ENCODE assay signal across 8 mouse cellular contexts in the genomic region with DNA sequence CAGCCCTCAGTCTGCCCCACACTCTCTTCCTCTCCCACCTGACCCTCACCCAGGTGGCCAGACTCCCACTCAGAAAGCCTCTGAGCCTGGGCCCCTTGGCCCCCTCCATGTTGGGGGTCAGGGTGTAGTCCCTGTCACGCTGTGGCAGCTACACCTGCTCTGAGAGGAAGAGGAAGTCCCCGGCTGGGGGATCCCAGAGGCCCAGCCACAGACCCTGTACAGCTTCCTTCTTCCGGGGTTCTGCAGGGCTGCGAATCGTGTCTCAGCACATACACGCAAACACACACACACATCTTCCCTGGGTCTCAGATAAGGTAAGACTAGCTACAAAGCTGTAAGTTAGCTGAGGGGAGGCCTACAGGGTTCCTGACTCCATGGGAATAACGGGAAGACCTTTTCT. TPM values are rescaled to one million over a fixed set of nuclear protein-coding genes. Genes with fewer than 3 reads are reported as not detected.
DNase-seq lines count a peak whose midpoint lies in the region; ATAC-seq and TF ChIP-seq lines count a peak whose summit lies in the region.
"Had no signal": no experiment of that assay in that cellular context is flagged by ENCODE, and none has a peak within 500 bp of the region (broad histone marks: within the 10 kb centered on the region; RNA-seq: fewer than 3 reads in every experiment).

Ccdc88b (minus strand) TSS at position 181 of the 400 bp plus-strand sequence.

- no peak for TF ChIP-seq EP300 in stomach, postnatal 0 days (optimal IDR thresholded peaks at IDR 0.05)
- TF ChIP-seq EP300 in heart, postnatal 0 days (IDR thresholded peaks at IDR 0.05; ENCODE audit: low read depth), result no peak

- H3K9ac ChIP-seq in stomach, embryonic 16.5 days (ENCODE audit: low read length), result peak within 1 kb of the TSS; percentile 21; the same call in 1 of the 2 replicates
- no peak within 1 kb of the TSS for H3K9ac ChIP-seq in stomach, postnatal 0 days (ENCODE audit: low read length)
- H3K9ac ChIP-seq in heart, postnatal 0 days (replicated peaks; ENCODE audit: low read depth, low read length), result no peak within 1 kb of the TSS

- 69% methylated on average over 7 of the region's 7 CpGs for WGBS in stomach, embryonic 16.5 days
- 61% methylated on average over 7 of the region's 7 CpGs for WGBS in stomach, postnatal 0 days
- WGBS in heart, postnatal 0 days, result 58% methylated on average over 7 of the region's 7 CpGs

- DNase-seq in stomach, postnatal 0 days (ENCODE audit: low spot score), result no peak
- no peak for DNase-seq in heart, postnatal 0 days (ENCODE audit: low spot score)
- DNase-seq in thymus, postnatal 4 days, result peak; percentile 85
- no peak for DNase-seq in yolk sac, embryonic 10.5 days (ENCODE audit: low spot score)
- no peak for DNase-seq in kidney, postnatal 14 days
- DNase-seq: adrenal gland, postnatal 36 days had no signal

- no peaks in the 10 kb centered on the region for H3K27me3 ChIP-seq in stomach, embryonic 16.5 days (ENCODE audit: control insufficient read depth, insufficient read depth, low read length)
- no peaks in the 10 kb centered on the region for H3K27me3 ChIP-seq in stomach, postnatal 0 days (ENCODE audit: control insufficient read depth, insufficient read depth, low read length)
- peaks cover 10% of the 10 kb centered on the region for H3K27me3 ChIP-seq in heart, postnatal 0 days (ENCODE audit: control insufficient read depth, insufficient read depth, low read length)

- no peak for TF ChIP-seq CTCF in stomach, postnatal 0 days (IDR thresholded peaks at IDR 0.05; ENCODE audit: low read depth)
- no peak for TF ChIP-seq CTCF in heart, postnatal 0 days (IDR thresholded peaks at IDR 0.05; ENCODE audit: low read depth)

- H3K9me3 ChIP-seq in stomach, embryonic 16.5 days (replicated peaks; ENCODE audit: control insufficient read depth, low read length), result no peaks in the 10 kb centered on the region
- no peaks in the 10 kb centered on the region for H3K9me3 ChIP-seq in stomach, postnatal 0 days (ENCODE audit: control insufficient read depth, low read length)
- H3K9me3 ChIP-seq in heart, postnatal 0 days (replicated peaks; ENCODE audit: control insufficient read depth, low read length), result no peaks in the 10 kb centered on the region

- no peaks in the 10 kb centered on the region for H3K36me3 ChIP-seq in stomach, embryonic 16.5 days (ENCODE audit: control insufficient read depth, insufficient read depth, low read length)
- no peaks in the 10 kb centered on the region for H3K36me3 ChIP-seq in stomach, postnatal 0 days (ENCODE audit: control insufficient read depth, insufficient read depth, low read length)
- H3K36me3 ChIP-seq in heart, postnatal 0 days (replicated peaks; ENCODE audit: control insufficient read depth, insufficient read depth, low read length), result no peaks in the 10 kb centered on the region

- H3K27ac ChIP-seq in stomach, embryonic 16.5 days (ENCODE audit: low read length), result no peak within 1 kb of the TSS; the same call in 1 of the 2 replicates
- H3K27ac ChIP-seq in stomach, postnatal 0 days (replicated peaks), result no peak within 1 kb of the TSS
- H3K27ac ChIP-seq in heart, postnatal 0 days (ENCODE audit: low read depth), result no peak within 1 kb of the TSS; the same call in 1 of the 2 replicates

- ATAC-seq in stomach, embryonic 16.5 days (ENCODE audit: insufficient read depth, low FRiP score), result no peak
- no peak for ATAC-seq in stomach, postnatal 0 days (ENCODE audit: low FRiP score, low TSS enrichment)
- no peak for ATAC-seq in heart, postnatal 0 days (ENCODE audit: insufficient read depth, low read depth)
- peak; percentile 44; the same call in 1 of the 2 replicates for ATAC-seq in megakaryocyte-erythroid progenitor cell, adult 5-6 weeks (replicated peaks; ENCODE audit: low FRiP score, low TSS enrichment, poor library complexity, severe bottlenecking)

- no peak within 1 kb of the TSS for H3K4me3 ChIP-seq in stomach, embryonic 16.5 days (replicated peaks; ENCODE audit: low read length)
- no peak within 1 kb of the TSS for H3K4me3 ChIP-seq in stomach, postnatal 0 days (ENCODE audit: low read depth, low read length)
- peak within 1 kb of the TSS; percentile 1; the same call in 1 of the 2 replicates for H3K4me3 ChIP-seq in heart, postnatal 0 days (ENCODE audit: low read depth, low read length)

- peaks cover 4% of the 10 kb centered on the region for H3K4me1 ChIP-seq in stomach, embryonic 16.5 days (ENCODE audit: control insufficient read depth, insufficient read depth, low read length)
- H3K4me1 ChIP-seq in stomach, postnatal 0 days (replicated peaks; ENCODE audit: control insufficient read depth, insufficient read depth), result no peaks in the 10 kb centered on the region; the same call in 1 of the 2 replicates
- H3K4me1 ChIP-seq in heart, postnatal 0 days (ENCODE audit: control insufficient read depth, insufficient read depth), result 0 out of 2 replicates have a peak, but pooled peaks cover 12% of the 10 kb centered on the region

- no peak within 1 kb of the TSS for H3K4me2 ChIP-seq in stomach, embryonic 16.5 days (ENCODE audit: low read depth, low read length)
- no peak within 1 kb of the TSS for H3K4me2 ChIP-seq in stomach, postnatal 0 days (replicated peaks; ENCODE audit: low read depth)
- peak within 1 kb of the TSS; percentile 5; the same call in 1 of the 2 replicates for H3K4me2 ChIP-seq in heart, postnatal 0 days (ENCODE audit: low read depth, low read length)

RNA-seq across cellular contexts. Expression of gene Ccdc88b, which starts in this region (rescaled TPM):
- polyA plus RNA-seq in stomach, embryonic 16.5 days (2015; fragmentation: Nextera tagmentation; extraction: Ambion mirVana), result 1.1 and 1.3 TPM in 2 replicates
- polyA plus RNA-seq in stomach, postnatal 0 days (2015; fragmentation: Nextera tagmentation; extraction: Ambion mirVana), result 0.34 and 0.45 TPM in 2 replicates
- 0.11 and 2.7 TPM in 2 replicates for total RNA-seq in heart, postnatal 0 days (2014; rRNA removed; ENCODE audit: low replicate concordance)
- polyA plus RNA-seq in heart, postnatal 0 days (2015; fragmentation: Nextera tagmentation; extraction: Ambion mirVana), result 0.08 and 0.36 TPM in 2 replicates
- 10.1 and 17.8 TPM in 2 replicates for total RNA-seq in megakaryocyte-erythroid progenitor cell, adult 5-6 weeks (2014; fragmentation: Nextera tagmentation)
- total RNA-seq in megakaryocyte-erythroid progenitor cell, adult 5-6 weeks (2017), result 14.9 and 17.8 TPM in 2 replicates
